Mouse (Mus musculus) 3T3-L1 (cell line): ENCODE data around the gene Lrp2bp.

Experiments used
- DNase-seq: peaks from one replicate; pipeline ENCODE4 v3.0.0-alpha.2; 2015; ENCODE audit warnings: low read depth, low spot score

Gene Lrp2bp

DNA sequence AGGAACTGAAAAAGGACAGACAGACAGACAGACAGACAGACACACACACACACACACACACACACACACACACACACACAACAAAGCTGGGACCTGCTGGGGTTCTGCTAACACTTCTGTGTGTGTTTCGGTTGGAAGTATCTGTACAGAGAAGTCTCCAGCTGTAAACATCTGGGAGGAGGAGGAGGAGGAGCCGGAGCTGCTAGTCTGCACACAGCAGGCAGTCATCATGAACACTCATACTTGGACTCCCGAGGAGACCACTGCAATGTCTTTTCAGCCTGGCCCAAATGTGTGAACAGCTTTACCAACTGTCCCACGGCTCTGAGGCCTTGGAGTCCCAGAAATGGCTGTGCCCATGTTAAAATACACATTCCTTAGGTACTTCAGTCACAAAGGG is 25.3 kb downstream of the Lrp2bp start:
- DNase-seq, result no peak

DNA sequence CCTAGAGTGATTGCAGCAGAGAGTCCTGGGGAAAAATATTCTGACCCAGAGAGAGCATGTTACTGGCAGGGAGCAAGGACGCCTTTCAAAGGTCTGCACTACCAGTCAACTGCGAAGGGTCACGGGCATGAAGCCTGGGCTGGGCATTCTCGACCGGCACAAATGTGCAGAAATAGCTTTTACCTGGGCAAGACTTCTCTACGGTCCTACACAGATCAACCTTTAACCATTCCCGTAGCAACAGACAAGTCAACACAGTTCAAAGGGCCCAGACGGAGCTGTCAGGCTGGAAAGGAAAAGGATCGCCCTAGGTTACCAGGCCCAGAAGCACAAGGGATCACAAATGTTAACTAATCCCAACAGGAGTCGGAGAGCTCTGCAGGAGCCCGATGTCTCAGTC is 37.1 kb downstream of the Lrp2bp start:
- DNase-seq, result no peak

DNA sequence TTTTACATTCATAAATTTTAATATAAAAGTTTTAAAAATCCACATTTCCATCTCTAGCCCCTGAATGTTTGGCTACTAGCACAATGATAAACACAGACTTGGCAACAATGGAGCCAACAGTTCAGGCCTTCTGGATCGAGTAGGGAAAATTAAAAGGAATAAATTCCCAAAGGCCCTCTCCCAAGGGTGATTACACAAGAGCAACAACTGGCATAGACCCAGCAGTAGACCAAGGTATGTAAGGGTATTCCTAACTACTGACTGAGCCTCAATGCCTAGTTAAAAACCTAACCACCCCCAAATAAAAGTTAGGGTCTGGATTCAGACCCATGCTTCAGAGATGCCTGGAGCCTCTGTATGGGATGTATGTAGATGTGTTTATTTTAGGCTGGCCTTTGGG is 40.6 kb downstream of the Lrp2bp start:
- no peak for DNase-seq

DNA sequence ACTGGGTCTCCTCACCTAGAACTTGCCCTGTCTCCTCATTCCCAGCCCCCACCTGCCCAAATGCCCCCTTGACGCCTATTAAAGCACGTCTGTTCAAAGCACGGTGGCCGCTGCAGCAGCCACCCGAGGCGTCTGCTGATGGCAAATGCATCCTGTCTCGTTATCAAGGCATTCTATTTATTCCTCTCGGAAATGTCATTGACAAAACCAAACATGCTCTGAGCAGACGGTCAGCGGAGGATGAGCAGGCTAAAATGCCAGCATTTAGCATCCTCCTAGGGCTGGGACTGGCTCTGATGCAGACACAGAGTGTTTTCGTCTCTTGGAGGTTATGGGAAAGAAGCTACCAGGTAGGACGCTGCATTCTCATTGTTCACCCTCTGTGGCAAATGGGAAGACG is 41.2 kb downstream of the Lrp2bp start:
- no peak for DNase-seq

- no peak for DNase-seq
Measured at GRCm38 (mm10) chr8:46072798-46073197, 73.7 kb downstream of the Lrp2bp start.

GRCm38 (mm10) chr8:46073540-46074140 is 74.5 kb downstream of the Lrp2bp start:
- DNase-seq, result no peak

GRCm38 (mm10) chr8:46075223-46075622 is 76.1 kb downstream of the Lrp2bp start:
- DNase-seq, result no peak

- DNase-seq, result no peak
Measured at GRCm38 (mm10) chr8:46078866-46079265, 79.8 kb downstream of the Lrp2bp start.
